8 mouse cellular contexts compared by ENCODE assay signal in genomic region chr5:135149053-135149819, GRCm38 (mm10). TPM values are rescaled to one million over a fixed set of nuclear protein-coding genes. Genes with fewer than 3 reads are reported as not detected.
DNase-seq lines count a peak whose midpoint lies in the region; ATAC-seq and TF ChIP-seq lines count a peak whose summit lies in the region.

Tbl2 (plus strand) TSS chr5:135149657.

- no peak for TF ChIP-seq EP300 in liver, embryonic 14.5 days (IDR thresholded peaks at IDR 0.05; ENCODE audit: low read depth)
- no peak for TF ChIP-seq EP300 in stomach, postnatal 0 days (optimal IDR thresholded peaks at IDR 0.05)

- H3K4me1 ChIP-seq in forebrain, embryonic 10.5 days: peaks cover 23% of the 10 kb centered on the region
- H3K4me1 ChIP-seq in heart, embryonic 15.5 days (replicated peaks): peaks cover 20% of the 10 kb centered on the region
- H3K4me1 ChIP-seq in liver, embryonic 14.5 days (replicated peaks; ENCODE audit: control insufficient read depth in 2 of 2, insufficient read depth in 2 of 2, low read length in 1 of 2): peaks cover 11 to 23% of the 10 kb centered on the region in 2 experiments
- no peaks in the 10 kb centered on the region for H3K4me1 ChIP-seq in neural tube, embryonic 11.5 days (ENCODE audit: control insufficient read depth, insufficient read depth, low read length)
- no peaks in the 10 kb centered on the region for H3K4me1 ChIP-seq in stomach, postnatal 0 days (replicated peaks; ENCODE audit: control insufficient read depth, insufficient read depth)

- H3K9me3 ChIP-seq in forebrain, embryonic 10.5 days: no peaks in the 10 kb centered on the region
- no peaks in the 10 kb centered on the region for H3K9me3 ChIP-seq in heart, embryonic 15.5 days (replicated peaks)
- no peaks in the 10 kb centered on the region for H3K9me3 ChIP-seq in liver, embryonic 14.5 days (ENCODE audit: control insufficient read depth, low read length)
- no peaks in the 10 kb centered on the region for H3K9me3 ChIP-seq in neural tube, embryonic 11.5 days (ENCODE audit: control insufficient read depth, low read length)
- H3K9me3 ChIP-seq in stomach, postnatal 0 days (ENCODE audit: control insufficient read depth, low read length): no peaks in the 10 kb centered on the region

- H3K36me3 ChIP-seq in forebrain, embryonic 10.5 days (replicated peaks): peaks cover 27% of the 10 kb centered on the region
- H3K36me3 ChIP-seq in heart, embryonic 15.5 days: peaks cover 12% of the 10 kb centered on the region; the same call in 1 of the 2 replicates
- H3K36me3 ChIP-seq in liver, embryonic 14.5 days (replicated peaks; ENCODE audit: control insufficient read depth, insufficient read depth, low read depth): peaks cover 1% of the 10 kb centered on the region; the same call in 1 of the 2 replicates
- peaks cover 2% of the 10 kb centered on the region for H3K36me3 ChIP-seq in neural tube, embryonic 11.5 days (ENCODE audit: control insufficient read depth, insufficient read depth, low read length)
- peaks cover under 1% of the 10 kb centered on the region; the same call in 1 of the 2 replicates for H3K36me3 ChIP-seq in stomach, postnatal 0 days (ENCODE audit: control insufficient read depth, insufficient read depth, low read length)

- DNase-seq in CD8-positive naive resting alpha-beta T cell, adult 2 months (ENCODE audit: low read depth in 2 of 2, low spot score in 2 of 2): peak; percentile 98 to 99
- DNase-seq in c-Kit-positive CD71-negative TER-119-negative erythroid progenitor cells, embryonic 14.5 days (ENCODE audit: low read depth): peak; percentile 98
- peak; percentile 99 for DNase-seq in forebrain, embryonic 10.5 days (ENCODE audit: extremely low spot score, low spot score)
- DNase-seq in kidney, postnatal 25 days: peak; percentile 99 to 100
- peak; percentile 98 to 99 (median 99) for DNase-seq in liver, embryonic 14.5 days (ENCODE audit: low read depth in 3 of 3, low spot score in 3 of 3)
- peak; percentile 99 for DNase-seq in neural tube, embryonic 11.5 days (ENCODE audit: low spot score)
- DNase-seq in stomach, postnatal 0 days (ENCODE audit: low spot score): peak; percentile 99

- H3K9ac ChIP-seq in heart, embryonic 15.5 days: peak within 1 kb of the TSS; percentile 85
- peak within 1 kb of the TSS; percentile 90 for H3K9ac ChIP-seq in liver, embryonic 14.5 days (replicated peaks)
- peak within 1 kb of the TSS; percentile 78 for H3K9ac ChIP-seq in neural tube, embryonic 11.5 days (ENCODE audit: low read length)
- H3K9ac ChIP-seq in stomach, postnatal 0 days (ENCODE audit: low read length): peak within 1 kb of the TSS; percentile 79

- H3K4me2 ChIP-seq in heart, embryonic 15.5 days: peak within 1 kb of the TSS; percentile 82
- H3K4me2 ChIP-seq in liver, embryonic 14.5 days (ENCODE audit: low read depth): peak within 1 kb of the TSS; percentile 92
- H3K4me2 ChIP-seq in neural tube, embryonic 11.5 days (ENCODE audit: low read depth): peak within 1 kb of the TSS; percentile 90
- peak within 1 kb of the TSS; percentile 95 for H3K4me2 ChIP-seq in stomach, postnatal 0 days (replicated peaks; ENCODE audit: low read depth)

- ATAC-seq in heart, embryonic 15.5 days (replicated peaks; ENCODE audit: insufficient number of reproducible peaks, insufficient read depth, low FRiP score, low read depth): peak; percentile 98
- ATAC-seq in liver, embryonic 14.5 days (ENCODE audit: insufficient read depth): peak; percentile 97
- ATAC-seq in neural tube, embryonic 11.5 days (ENCODE audit: insufficient read depth, low FRiP score, low TSS enrichment): peak; percentile 99
- peak; percentile 99 for ATAC-seq in stomach, postnatal 0 days (ENCODE audit: low FRiP score, low TSS enrichment)

- TF ChIP-seq CTCF in liver, embryonic 14.5 days (IDR thresholded peaks at IDR 0.05; ENCODE audit: low read depth): peak; percentile 36
- peak; percentile 53 for TF ChIP-seq CTCF in stomach, postnatal 0 days (IDR thresholded peaks at IDR 0.05; ENCODE audit: low read depth)

- H3K27ac ChIP-seq in forebrain, embryonic 10.5 days: peak within 1 kb of the TSS; percentile 97
- peak within 1 kb of the TSS; percentile 96 for H3K27ac ChIP-seq in heart, embryonic 15.5 days
- H3K27ac ChIP-seq in liver, embryonic 14.5 days: peak within 1 kb of the TSS; percentile 60
- H3K27ac ChIP-seq in neural tube, embryonic 11.5 days (ENCODE audit: low read depth, low read length): peak within 1 kb of the TSS; percentile 75
- H3K27ac ChIP-seq in stomach, postnatal 0 days (replicated peaks): peak within 1 kb of the TSS; percentile 92

- H3K4me3 ChIP-seq in forebrain, embryonic 10.5 days: peak within 1 kb of the TSS; percentile 80
- H3K4me3 ChIP-seq in heart, embryonic 15.5 days: peak within 1 kb of the TSS; percentile 82
- H3K4me3 ChIP-seq in liver, embryonic 14.5 days (ENCODE audit: insufficient read depth in 1 of 2, low read depth in 2 of 2, low read length in 2 of 2): peak within 1 kb of the TSS; percentile 89 to 94
- H3K4me3 ChIP-seq in neural tube, embryonic 11.5 days (ENCODE audit: low read depth, low read length): peak within 1 kb of the TSS; percentile 77
- peak within 1 kb of the TSS; percentile 84 for H3K4me3 ChIP-seq in stomach, postnatal 0 days (ENCODE audit: low read depth, low read length)

- H3K27me3 ChIP-seq in forebrain, embryonic 10.5 days (ENCODE audit: poor library complexity, severe bottlenecking): peaks cover 4% of the 10 kb centered on the region; the same call in 1 of the 2 replicates
- H3K27me3 ChIP-seq in heart, embryonic 15.5 days: no peaks in the 10 kb centered on the region
- no peaks in the 10 kb centered on the region for H3K27me3 ChIP-seq in liver, embryonic 14.5 days (ENCODE audit: control insufficient read depth, insufficient read depth, low read length)
- no peaks in the 10 kb centered on the region for H3K27me3 ChIP-seq in neural tube, embryonic 11.5 days (ENCODE audit: control insufficient read depth, insufficient read depth, low read length)
- H3K27me3 ChIP-seq in stomach, postnatal 0 days (ENCODE audit: control insufficient read depth, insufficient read depth, low read length): no peaks in the 10 kb centered on the region

- WGBS in forebrain, embryonic 10.5 days: under 1% methylated on average over 63 of the region's 63 CpGs
- under 1% methylated on average over 63 of the region's 63 CpGs for WGBS in heart, embryonic 15.5 days
- 0% methylated on average over 62 of the region's 63 CpGs for WGBS in liver, embryonic 14.5 days (ENCODE audit: insufficient replicate concordance)
- under 1% methylated on average over 63 of the region's 63 CpGs for WGBS in neural tube, embryonic 11.5 days
- under 1% methylated on average over 56 of the region's 63 CpGs for WGBS in stomach, postnatal 0 days

RNA-seq across cellular contexts. Expression of gene Tbl2, which starts in this region (rescaled TPM):
- polyA plus RNA-seq in forebrain, embryonic 10.5 days (2016; fragmentation: Nextera tagmentation; extraction: Ambion mirVana): 23.8 and 25.0 TPM in 2 replicates
- 17.2 and 20.2 TPM in 2 replicates for polyA plus RNA-seq in heart, embryonic 15.5 days (2015; fragmentation: Nextera tagmentation; extraction: Ambion mirVana)
- polyA plus RNA-seq in liver, embryonic 14.5 days (2012; rRNA removed): 4.4 and 5.5 TPM in 2 replicates
- 9.8 and 10.2 TPM in 2 replicates for polyA plus RNA-seq in liver, embryonic 14.5 days (2014; fragmentation: Nextera tagmentation; extraction: Ambion mirVana)
- 19.3 and 23.2 TPM in 2 replicates for polyA plus RNA-seq in neural tube, embryonic 11.5 days (2014; fragmentation: Nextera tagmentation; extraction: Ambion mirVana)
- polyA plus RNA-seq in stomach, postnatal 0 days (2015; fragmentation: Nextera tagmentation; extraction: Ambion mirVana): 9.9 and 11.6 TPM in 2 replicates

Comparison
In these comparisons a context has a peak if more than half of its experiments do, and no peak if none do; other contexts are left out.
1. Peak in every context shown above with its lines: DNase-seq, ATAC-seq, H3K4me3 ChIP-seq and H3K27ac ChIP-seq.